Mouse (Mus musculus) liver, embryonic 14.5 days (tissue): Measurements from ENCODE around the gene Hyls1. TPM values are rescaled to one million over a fixed set of nuclear protein-coding genes. Genes with fewer than 3 reads are reported as not detected.

Experiments used
- ATAC-seq: fragments of 200-750 bp; cut with Nextera tagmentation; 2 replicates; pipeline ENCODE4 v1.8.0; 2017; ENCODE audit warnings: moderate number of reproducible peaks, mild to moderate bottlenecking, moderate library complexity; ENCODE audit not compliant: insufficient read depth
- DNase-seq, 3 experiments: peaks; one replicate each; pipeline ENCODE4 v3.0.0-alpha.2; 2012 to 2013; ENCODE audit warnings: low read depth in 3 of 3, low spot score in 3 of 3
- H3K27ac ChIP-seq: fragments of 300-500 bp; sonication (generic); 2 replicates; pipeline ENCODE4 v1.5.1; 2014; ENCODE audit warnings: moderate library complexity, mild to moderate bottlenecking, control low read depth, inconsistent platforms
- H3K27me3 ChIP-seq: fragments of 300-500 bp; sonication (generic); 2 replicates; pipeline ENCODE4 v1.6.1; 2014; ENCODE audit warnings: mild to moderate bottlenecking, low read length, moderate library complexity; ENCODE audit not compliant: control insufficient read depth, insufficient read depth
- H3K36me3 ChIP-seq: fragments of 300-500 bp; sonication (generic); replicated peaks from 2 replicates; pipeline ENCODE4 v1.6.1; 2014; ENCODE audit warnings: low read depth; ENCODE audit not compliant: control insufficient read depth, insufficient read depth
- H3K4me1 ChIP-seq, 2 experiments: fragments of 200-500 bp in 1 of 2; fragments of 300-500 bp in 1 of 2; sonication (generic) in 1 of 2; replicated peaks; 2 replicates each; pipeline ENCODE4 v1.6.1; 2012 to 2014; ENCODE audit warnings: antibody characterized with exemption in 1 of 2, inconsistent platforms in 1 of 2, low read length in 1 of 2; ENCODE audit not compliant: control insufficient read depth in 2 of 2, insufficient read depth in 2 of 2
- H3K4me2 ChIP-seq: fragments of 300-500 bp; sonication (generic); 2 replicates; pipeline ENCODE4 v1.6.1; 2014; ENCODE audit warnings: low read depth, mild to moderate bottlenecking, control low read depth, moderate library complexity
- H3K4me3 ChIP-seq, 2 experiments: fragments of 200-500 bp in 1 of 2; fragments of 300-500 bp in 1 of 2; sonication (generic) in 1 of 2; 2 replicates each; pipeline ENCODE4 v1.5.1; 2012 to 2014; ENCODE audit warnings: low read depth in 2 of 2, low read length in 2 of 2, mild to moderate bottlenecking in 2 of 2, control low read depth in 1 of 2, inconsistent platforms in 1 of 2, moderate library complexity in 1 of 2; ENCODE audit not compliant: insufficient read depth in 1 of 2
- H3K9ac ChIP-seq: fragments of 300-500 bp; sonication (generic); replicated peaks from 2 replicates; pipeline ENCODE4 v1.6.1; 2014; ENCODE audit warnings: mild to moderate bottlenecking, control low read depth, moderate library complexity
- H3K9me3 ChIP-seq: fragments of 300-500 bp; sonication (generic); 2 replicates; pipeline ENCODE4 v1.6.1; 2016; ENCODE audit warnings: low read length, mixed read lengths; ENCODE audit not compliant: control insufficient read depth
- CTCF ChIP-seq: IDR thresholded peaks from 2 replicates; pipeline ENCODE4 v1.5.1; 2016; ENCODE audit warnings: antibody characterized with exemption, low read depth, control low read depth
- EP300 ChIP-seq: IDR thresholded peaks from 2 replicates; pipeline ENCODE4 v1.6.1; 2016; ENCODE audit warnings: antibody characterized with exemption, low read depth
- WGBS: fragments of 180-500 bp; shearing (Covaris S2); extraction: QIAGEN DNeasy Blood & Tissue Kit; methylation state at CpG from one replicate; pipeline ENCODE4 v1.1.7; 2014; ENCODE audit not compliant: insufficient replicate concordance; 5-methylcytosine and 5-hydroxymethylcytosine counted together
- polyA plus RNA-seq, 2 experiments: library from polyadenylated mRNA; depleted of rRNA in 1 of 2; stranded (reverse) in 1 of 2; unstranded in 1 of 2; fragments of >200 nt; fragmentation: Nextera tagmentation in 1 of 2; extraction: Ambion mirVana in 1 of 2; gene quantifications; 2 replicates each; pipeline versions ENCODE4 v1.2.1 to v1.2.3; 2012 to 2014

Gene Hyls1
- polyA plus RNA-seq, 2 experiments: 3.9 to 8.6 TPM

GRCm38 (mm10) chr9:35529141-35529540 is 41.1 kb downstream of the Hyls1 start:
- no peaks in the 10 kb centered on the region for H3K27me3 ChIP-seq
- TF ChIP-seq CTCF: no peak
- TF ChIP-seq EP300: no peak
- ATAC-seq (no peak), DNase-seq (no peak)
- no peak overlapping the region for H3K4me2 ChIP-seq
- no peak overlapping the region for H3K4me3 ChIP-seq
- H3K4me1 ChIP-seq: no peaks in the 10 kb centered on the region
- no peak overlapping the region for H3K27ac ChIP-seq
- H3K9ac ChIP-seq: no peak overlapping the region
- WGBS: 50% methylated on average over 3 of the region's 3 CpGs
- H3K9me3 ChIP-seq: no peaks in the 10 kb centered on the region
- no peaks in the 10 kb centered on the region for H3K36me3 ChIP-seq

GRCm38 (mm10) chr9:35523941-35524411 is 46.2 kb downstream of the Hyls1 start:
- TF ChIP-seq CTCF (peak; percentile 87), EP300 (no peak)
- Histone ChIP-seq H3K4me3 (no peak overlapping the region), H3K4me2 (no peak overlapping the region), H3K36me3 (no peaks in the 10 kb centered on the region), H3K9ac (no peak overlapping the region), H3K27me3 (no peaks in the 10 kb centered on the region), H3K9me3 (no peaks in the 10 kb centered on the region), H3K4me1 (no peaks in the 10 kb centered on the region), H3K27ac (no peak overlapping the region)
- DNase-seq (peak in 1 of 3 experiments; percentile 19), ATAC-seq (no peak)
- WGBS: 17% methylated on average over 7 of the region's 7 CpGs

GRCm38 (mm10) chr9:35523541-35523940 is 46.7 kb downstream of the Hyls1 start:
- 43% methylated on average over 5 of the region's 5 CpGs for WGBS
- H3K4me2 ChIP-seq: no peak overlapping the region
- TF ChIP-seq CTCF: no peak
- no peak for TF ChIP-seq EP300
- H3K36me3 ChIP-seq: no peaks in the 10 kb centered on the region
- ATAC-seq (no peak), DNase-seq (no peak)
- no peak overlapping the region for H3K27ac ChIP-seq
- no peaks in the 10 kb centered on the region for H3K4me1 ChIP-seq
- H3K9ac ChIP-seq: no peak overlapping the region
- H3K4me3 ChIP-seq: no peak overlapping the region
- no peaks in the 10 kb centered on the region for H3K9me3 ChIP-seq
- no peaks in the 10 kb centered on the region for H3K27me3 ChIP-seq

- Histone ChIP-seq H3K9me3 (no peaks in the 10 kb centered on the region), H3K27me3 (no peaks in the 10 kb centered on the region), H3K27ac (no peak overlapping the region), H3K4me1 (no peaks in the 10 kb centered on the region), H3K36me3 (no peaks in the 10 kb centered on the region), H3K4me3 (no peak overlapping the region), H3K9ac (no peak overlapping the region), H3K4me2 (no peak overlapping the region)
- whole genome bisulfite sequencing: 24% methylated on average over 1 of the region's 1 CpGs
- TF ChIP-seq CTCF (no peak), EP300 (no peak)
- ATAC-seq (no peak), DNase-seq (no peak)
Observed at GRCm38 (mm10) chr9:35522821-35523515, 47.2 kb downstream of the Hyls1 start.

- H3K4me1 ChIP-seq: no peaks in the 10 kb centered on the region
- H3K9ac ChIP-seq: no peak overlapping the region
- H3K4me3 ChIP-seq: no peak overlapping the region
- 57% methylated on average over 2 of the region's 2 CpGs for WGBS
- H3K27ac ChIP-seq: no peak overlapping the region
- H3K27me3 ChIP-seq: no peaks in the 10 kb centered on the region
- H3K9me3 ChIP-seq: no peaks in the 10 kb centered on the region
- TF ChIP-seq CTCF (no peak), EP300 (no peak)
- H3K36me3 ChIP-seq: no peaks in the 10 kb centered on the region
- no peak for DNase-seq
- H3K4me2 ChIP-seq: no peak overlapping the region
- no peak for ATAC-seq
Observed at GRCm38 (mm10) chr9:35522241-35522640, 48.0 kb downstream of the Hyls1 start.
